Mouse (Mus musculus) stomach, embryonic 14.5 days (tissue): ENCODE measurements at regions not wholly inside any gene's neighbourhood (a gene's known extent, or its start where the extent isn't known, plus 50 kb on each side); places are given as distances from the start of the nearest gene placed in this dataset.

Experiments
- ATAC-seq: fragments of 200-750 bp; cut with Nextera tagmentation; 2 replicates; pipeline ENCODE4 v1.8.0; 2017; ENCODE audit warnings: low read depth, moderate TSS enrichment; ENCODE audit not compliant: insufficient number of reproducible peaks, insufficient read depth, low FRiP score
- H3K27ac ChIP-seq: fragments of 300-500 bp; sonication (generic); 2 replicates; pipeline ENCODE4 v1.5.1; 2014; ENCODE audit warnings: mild to moderate bottlenecking, low read length, moderate library complexity, mixed read lengths
- H3K27me3 ChIP-seq: fragments of 300-500 bp; sonication (generic); 2 replicates; pipeline ENCODE4 v1.6.1; 2014; ENCODE audit warnings: low read length, control low read depth, mixed read lengths; ENCODE audit not compliant: control insufficient read depth, insufficient read depth
- H3K36me3 ChIP-seq: fragments of 300-500 bp; sonication (generic); 2 replicates; pipeline ENCODE4 v1.6.1; 2014; ENCODE audit warnings: mild to moderate bottlenecking, control low read depth, low read length, moderate library complexity, mixed read lengths; ENCODE audit not compliant: control insufficient read depth, insufficient read depth
- H3K4me1 ChIP-seq: fragments of 300-500 bp; sonication (generic); 2 replicates; pipeline ENCODE4 v1.6.1; 2014; ENCODE audit warnings: low read length, control low read depth, mixed read lengths; ENCODE audit not compliant: control insufficient read depth, insufficient read depth
- H3K4me2 ChIP-seq: fragments of 300-500 bp; sonication (generic); replicated peaks from 2 replicates; pipeline ENCODE4 v1.6.1; 2014; ENCODE audit warnings: low read depth, low read length, control low read depth
- H3K4me3 ChIP-seq: fragments of 300-500 bp; sonication (generic); 2 replicates; pipeline ENCODE4 v1.5.1; 2014; ENCODE audit warnings: low read depth, low read length, control low read depth
- H3K9ac ChIP-seq: fragments of 300-500 bp; sonication (generic); replicated peaks from 2 replicates; pipeline ENCODE4 v1.6.1; 2014; ENCODE audit warnings: low read depth, mild to moderate bottlenecking, control low read depth, low read length, moderate library complexity, mixed read lengths
- H3K9me3 ChIP-seq: fragments of 300-500 bp; sonication (generic); 2 replicates; pipeline ENCODE4 v1.6.1; 2016; ENCODE audit warnings: low read depth, low read length, control low read depth; ENCODE audit not compliant: control insufficient read depth
- WGBS: fragments of 180-500 bp; shearing (Covaris S2); extraction: QIAGEN DNeasy Blood & Tissue Kit; methylation state at CpG from one replicate; pipeline ENCODE4 v1.1.7; 2014; 5-methylcytosine and 5-hydroxymethylcytosine counted together

DNA sequence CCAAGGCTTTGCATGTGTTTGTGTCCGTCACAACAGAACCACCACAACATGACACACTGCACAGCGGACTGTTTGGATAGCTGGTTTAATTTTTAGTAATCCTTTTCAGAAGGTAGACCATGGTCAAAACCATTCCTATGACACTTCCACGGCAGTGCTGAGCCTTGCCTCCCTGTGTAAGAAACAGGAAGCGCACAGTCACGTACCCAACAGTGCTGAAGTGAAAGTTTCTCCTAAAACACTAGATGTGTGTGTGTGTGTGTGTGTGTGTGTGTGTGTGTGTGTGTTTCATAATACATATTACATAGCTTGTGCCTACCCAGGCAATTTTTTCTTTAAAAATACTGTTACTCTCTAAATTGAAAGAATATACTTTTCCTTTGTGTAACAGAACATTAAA, 331.0 kb downstream of the Foxa2 start:
- no peak overlapping the region for H3K4me2 ChIP-seq
- no peak overlapping the region for H3K9ac ChIP-seq
- H3K4me3 ChIP-seq = no peak overlapping the region
- no peaks in the 10 kb centered on the region for H3K27me3 ChIP-seq
- no peaks in the 10 kb centered on the region for H3K36me3 ChIP-seq
- no peaks in the 10 kb centered on the region for H3K4me1 ChIP-seq
- ATAC-seq = no peak
- no peak overlapping the region for H3K27ac ChIP-seq
- 86% methylated on average over 5 of the region's 5 CpGs for WGBS
- no peaks in the 10 kb centered on the region for H3K9me3 ChIP-seq

DNA sequence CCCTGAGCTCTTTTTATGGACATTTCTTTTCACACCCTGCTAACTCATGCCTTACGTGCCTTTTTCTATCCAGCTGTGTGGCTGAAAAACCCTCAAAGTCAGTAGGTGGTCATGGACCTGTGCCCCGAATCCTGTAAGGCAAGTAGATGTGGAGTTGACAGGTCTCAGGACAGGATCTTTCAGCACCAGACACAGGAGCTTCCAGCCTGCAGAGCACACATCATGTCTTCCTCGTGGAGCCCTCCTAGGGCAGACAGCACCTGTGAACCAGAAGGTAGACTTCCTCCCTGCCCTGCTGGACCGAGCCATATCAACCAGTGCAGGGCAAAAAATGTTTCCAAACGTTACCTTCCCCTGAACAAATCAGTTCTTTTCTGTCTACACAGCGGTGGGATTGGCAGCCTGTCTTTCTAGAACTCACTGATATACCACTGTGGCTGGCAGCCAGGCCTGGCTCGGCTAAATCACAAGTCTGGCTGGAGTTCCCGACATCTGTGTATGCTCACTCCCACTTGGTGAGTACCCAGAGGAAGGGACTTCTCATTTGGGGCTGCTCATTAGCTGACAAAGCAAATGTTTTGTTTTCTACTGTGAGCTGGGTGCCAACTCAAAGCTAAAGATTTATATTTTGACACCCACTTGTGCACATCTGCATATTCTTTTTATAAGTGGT, 336.0 kb downstream of the Foxa2 start:
- no peaks in the 10 kb centered on the region for H3K4me1 ChIP-seq
- no peak overlapping the region for H3K27ac ChIP-seq
- WGBS = 56% methylated on average over 8 of the region's 8 CpGs
- H3K4me3 ChIP-seq = no peak overlapping the region
- no peak overlapping the region for H3K4me2 ChIP-seq
- H3K9me3 ChIP-seq = no peaks in the 10 kb centered on the region
- H3K9ac ChIP-seq = no peak overlapping the region
- ATAC-seq = no peak
- H3K36me3 ChIP-seq = no peaks in the 10 kb centered on the region
- no peaks in the 10 kb centered on the region for H3K27me3 ChIP-seq

DNA sequence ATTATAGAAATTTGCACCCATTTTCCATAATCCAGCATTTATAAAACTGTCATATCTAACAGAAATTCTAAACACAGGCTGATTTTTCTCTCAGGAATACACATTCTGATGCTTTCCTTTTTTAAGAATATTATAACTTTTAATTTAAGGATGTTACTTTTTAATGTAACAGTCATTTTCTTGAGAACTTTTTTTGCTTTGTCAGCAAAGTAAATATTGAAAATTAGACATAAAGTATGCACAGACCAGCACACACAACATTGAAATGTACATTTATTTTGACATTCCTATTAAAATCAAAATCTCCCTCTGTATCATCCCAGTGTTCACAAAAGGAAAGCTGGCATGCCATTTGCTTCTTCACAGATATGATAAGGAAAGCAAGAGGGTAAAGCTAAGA, 337.0 kb downstream of the Foxa2 start:
- no peak for ATAC-seq
- Histone ChIP-seq H3K27ac (no peak overlapping the region), H3K4me3 (no peak overlapping the region), H3K4me2 (no peak overlapping the region), H3K27me3 (no peaks in the 10 kb centered on the region), H3K9me3 (no peaks in the 10 kb centered on the region), H3K36me3 (no peaks in the 10 kb centered on the region), H3K4me1 (no peaks in the 10 kb centered on the region), H3K9ac (no peak overlapping the region)

DNA sequence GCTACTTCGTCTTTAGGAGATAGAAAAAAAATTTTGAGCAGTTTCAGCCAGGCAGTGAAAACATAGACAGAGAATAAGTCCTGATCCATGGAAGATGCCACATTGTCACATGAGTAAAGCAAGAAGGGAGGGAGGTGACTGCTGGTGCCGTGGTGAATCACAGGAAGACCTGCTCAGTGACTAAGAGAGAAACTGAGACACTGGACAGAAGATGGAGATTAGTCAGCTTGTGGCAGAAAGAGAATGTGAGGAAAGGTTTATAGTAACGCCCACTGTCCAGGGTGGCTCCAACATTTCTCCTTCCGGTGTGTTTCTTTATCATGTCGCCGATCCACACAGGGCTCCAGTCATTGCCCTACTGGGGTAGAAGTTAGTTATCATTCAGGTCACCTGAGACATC, 339.6 kb downstream of the Foxa2 start:
- Histone ChIP-seq H3K27me3 (no peaks in the 10 kb centered on the region), H3K9ac (no peak overlapping the region), H3K9me3 (no peaks in the 10 kb centered on the region), H3K27ac (no peak overlapping the region), H3K36me3 (no peaks in the 10 kb centered on the region), H3K4me3 (no peak overlapping the region), H3K4me2 (no peak overlapping the region), H3K4me1 (no peaks in the 10 kb centered on the region)
- 82% methylated on average over 6 of the region's 6 CpGs for WGBS
- no peak for ATAC-seq

DNA sequence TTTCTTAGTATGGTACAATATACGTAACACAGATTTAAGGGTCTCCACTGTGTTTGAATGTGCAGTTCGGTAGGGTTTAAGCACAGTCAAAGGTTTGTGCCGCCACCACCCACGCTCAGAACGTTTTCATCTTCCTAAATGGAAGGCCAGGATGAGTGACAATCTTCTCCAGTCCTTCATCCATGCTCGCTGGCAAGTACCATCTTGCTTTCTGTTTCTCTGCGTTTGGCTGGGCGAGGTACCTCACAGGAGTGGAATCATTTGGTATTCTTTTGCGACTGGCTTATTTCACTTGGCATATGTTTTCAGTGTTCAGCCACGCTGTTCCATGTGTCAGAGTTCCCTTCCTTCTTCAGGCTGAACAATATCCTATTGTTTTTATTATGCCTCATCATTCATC, 342.3 kb downstream of the Pax1 start:
- WGBS = 68% methylated on average over 10 of the region's 10 CpGs
- Histone ChIP-seq H3K4me2 (no peak overlapping the region), H3K9me3 (no peaks in the 10 kb centered on the region), H3K36me3 (no peaks in the 10 kb centered on the region), H3K27me3 (no peaks in the 10 kb centered on the region), H3K27ac (no peak overlapping the region), H3K4me1 (no peaks in the 10 kb centered on the region), H3K4me3 (no peak overlapping the region), H3K9ac (no peak overlapping the region)
- no peak for ATAC-seq

DNA sequence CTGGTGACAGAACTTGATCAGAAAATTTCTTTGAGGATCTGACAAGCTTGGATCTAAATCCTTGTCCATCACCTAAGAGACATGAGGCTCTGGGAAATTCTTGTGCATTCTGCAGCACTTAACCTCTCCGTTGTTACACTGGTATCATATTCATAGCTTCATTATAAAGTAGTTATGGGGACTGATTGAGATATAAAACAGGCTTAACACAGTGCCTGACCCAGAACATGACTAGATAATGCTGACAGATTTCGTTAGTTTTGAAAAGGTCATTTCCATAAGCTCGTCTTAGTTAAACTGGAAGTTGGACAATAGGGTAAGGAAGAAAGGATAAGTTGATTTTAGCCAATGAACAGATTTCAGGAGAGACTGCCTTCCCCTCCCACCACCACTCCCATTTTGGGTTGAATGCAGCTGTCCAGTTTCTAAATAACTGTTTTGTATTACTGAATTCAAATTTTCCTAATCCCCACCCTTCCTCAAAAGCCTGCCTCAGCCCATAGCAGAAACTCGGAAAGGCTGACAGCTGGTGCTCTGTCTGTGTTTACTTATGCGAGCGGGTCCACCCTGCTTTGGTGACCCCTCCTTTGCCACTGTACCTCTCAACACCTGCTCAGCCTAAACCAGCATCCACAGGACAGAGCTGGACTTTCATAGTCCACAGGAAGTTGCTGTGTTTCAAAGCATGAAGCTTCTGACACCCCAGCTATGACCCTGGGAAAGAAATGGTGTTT, 340.8 kb downstream of the Pax1 start:
- no peak overlapping the region for H3K4me2 ChIP-seq
- H3K9ac ChIP-seq = no peak overlapping the region
- ATAC-seq = 0 out of 2 replicates have a peak, but pooled peaks have one; percentile 46
- H3K36me3 ChIP-seq = no peaks in the 10 kb centered on the region
- 37% methylated on average over 6 of the region's 6 CpGs for WGBS
- no peaks in the 10 kb centered on the region for H3K9me3 ChIP-seq
- H3K4me3 ChIP-seq = no peak overlapping the region
- H3K4me1 ChIP-seq = no peaks in the 10 kb centered on the region
- no peak overlapping the region for H3K27ac ChIP-seq
- H3K27me3 ChIP-seq = no peaks in the 10 kb centered on the region

DNA sequence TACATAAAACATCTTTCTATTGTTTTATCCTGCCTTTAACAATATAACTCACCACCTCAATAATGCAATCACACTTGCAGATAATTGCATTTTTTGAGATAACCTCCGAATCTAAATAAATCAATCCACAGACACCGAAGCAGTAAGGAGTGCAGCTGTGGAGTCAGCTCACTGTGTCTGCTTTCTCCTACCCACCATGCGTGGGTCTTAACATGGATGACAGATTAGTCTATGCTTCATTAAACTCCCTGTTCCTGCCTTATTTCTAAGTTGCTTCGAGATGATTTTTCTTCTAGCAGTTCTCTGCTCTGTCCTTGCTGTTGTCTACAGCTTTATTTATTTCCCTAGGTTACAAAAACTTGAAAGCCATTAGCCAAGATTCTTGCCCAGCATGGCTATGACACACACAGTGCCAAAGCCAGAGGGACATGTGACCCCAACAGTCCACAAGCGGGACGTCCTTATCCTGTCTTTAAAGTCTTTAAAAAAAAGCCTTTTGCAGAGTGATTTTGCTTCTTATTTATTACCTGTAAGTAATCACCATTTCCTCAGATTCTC, 337.9 kb downstream of the Pax1 start:
- Histone ChIP-seq H3K27ac (no peak overlapping the region), H3K36me3 (no peaks in the 10 kb centered on the region), H3K4me1 (no peaks in the 10 kb centered on the region), H3K4me2 (no peak overlapping the region), H3K4me3 (no peak overlapping the region), H3K27me3 (no peaks in the 10 kb centered on the region), H3K9ac (no peak overlapping the region), H3K9me3 (no peaks in the 10 kb centered on the region)
- 51% methylated on average over 6 of the region's 6 CpGs for WGBS
- ATAC-seq = no peak

DNA sequence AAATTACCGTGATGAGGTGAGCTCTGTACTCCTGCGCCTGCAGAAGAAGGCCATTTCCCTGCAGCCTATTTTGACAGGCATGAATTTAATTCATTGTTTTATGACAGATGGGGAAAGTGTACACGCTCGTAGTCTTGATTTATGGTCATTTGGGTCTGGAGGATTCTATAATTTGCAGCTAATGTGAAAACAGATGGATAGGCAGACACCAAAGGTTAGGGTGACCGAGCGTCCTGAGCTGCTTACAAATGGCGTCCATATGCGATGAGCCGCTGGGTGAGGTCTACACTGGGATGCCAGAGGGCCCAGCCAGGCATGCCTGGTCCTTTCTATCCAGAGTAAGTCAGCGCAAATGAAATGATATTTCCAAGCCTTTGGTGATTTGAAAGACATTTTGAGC, 330.2 kb downstream of the Pax1 start:
- no peak for ATAC-seq
- no peaks in the 10 kb centered on the region for H3K9me3 ChIP-seq
- H3K36me3 ChIP-seq = no peaks in the 10 kb centered on the region
- no peaks in the 10 kb centered on the region for H3K4me1 ChIP-seq
- H3K4me2 ChIP-seq = no peak overlapping the region
- no peaks in the 10 kb centered on the region for H3K27me3 ChIP-seq
- WGBS = 58% methylated on average over 10 of the region's 10 CpGs
- no peak overlapping the region for H3K9ac ChIP-seq
- H3K4me3 ChIP-seq = no peak overlapping the region
- H3K27ac ChIP-seq = no peak overlapping the region
